In the genomic region with DNA sequence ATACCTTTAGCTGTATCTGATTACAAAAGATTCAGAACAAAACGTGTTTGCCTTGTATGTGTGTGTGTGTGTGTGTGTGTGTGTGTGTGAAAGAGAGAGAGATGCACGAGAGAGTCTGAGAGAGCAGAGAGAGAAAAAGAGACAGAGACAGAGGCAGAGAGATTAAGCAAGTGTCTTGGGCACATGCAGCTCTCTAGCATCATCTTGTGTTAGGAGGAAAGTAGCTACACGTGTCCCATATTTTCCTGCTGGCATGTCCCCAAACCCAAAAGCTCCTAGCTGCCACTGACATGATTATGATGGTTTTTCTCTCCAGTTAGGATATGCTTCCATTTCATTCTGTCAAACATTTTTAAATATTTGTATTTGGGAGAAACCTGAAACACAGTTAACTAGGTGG, we compare ENCODE assay signal across 23 mouse cellular contexts.
A peak's percentile ranks its signal among the peaks of the same experiment; 100 is the strongest.
DNase-seq lines count a peak whose midpoint lies in the region; TF ChIP-seq lines count a peak whose summit lies in the region.
"Had no signal": no experiment of that assay in that cellular context is flagged by ENCODE, and none has a peak within 500 bp of the region (broad histone marks: within the 10 kb centered on the region; RNA-seq: fewer than 3 reads in every experiment).

No protein-coding gene starts in this region.

- no peak overlapping the region for H3K4me3 ChIP-seq in layer of hippocampus, adult 2 months
- H3K4me3 ChIP-seq: embryonic facial prominence, embryonic 13.5 days; forebrain, embryonic 15.5 days; heart, adult 2 months; heart, embryonic 13.5 days; hindbrain, embryonic 13.5 days; liver, embryonic 13.5 days; neural tube, embryonic 15.5 days had no signal

- no peak overlapping the region for H3K27ac ChIP-seq in layer of hippocampus, adult 2 months
- H3K27ac ChIP-seq: embryonic facial prominence, embryonic 13.5 days; forebrain, embryonic 15.5 days; heart, adult 2 months; heart, embryonic 13.5 days; hindbrain, embryonic 13.5 days; kidney, postnatal 0 days; liver, embryonic 13.5 days; neural tube, embryonic 15.5 days had no signal

- TF ChIP-seq CTCF in layer of hippocampus, adult 2 months (conservative IDR thresholded peaks at IDR 0.05): peak; percentile 62

- DNase-seq in cerebellum, postnatal 10 days: peak; percentile 2 to 4
- DNase-seq in cerebellum, postnatal 4 days (ENCODE audit: low spot score in 2 of 2): no peak
- no peak for DNase-seq in layer of hippocampus, adult 2 months (ENCODE audit: low spot score in 2 of 2)
- no peak for DNase-seq in layer of hippocampus, postnatal 36 days
- peak; percentile 4 for DNase-seq in right cerebral cortex, adult 18-20 months
- DNase-seq in right cerebral cortex, postnatal 36 days (ENCODE audit: low spot score in 2 of 2): no peak
- peak; percentile 29 for DNase-seq in telencephalon, adult 2 months (ENCODE audit: low read depth, low spot score)
- DNase-seq in lung, postnatal 14 days: no peak
- DNase-seq: adrenal gland, postnatal 14 days; cerebellum, adult 11 months; cerebellum, adult 9-11 months; gastrocnemius, postnatal 36 days; heart, adult 2 months; kidney, adult 18-20 months; liver, embryonic 13.5 days; lung, adult 2 months; lung, postnatal 4 days had no signal

Comparison
In these comparisons a context has a peak if more than half of its experiments do, and no peak if none do; other contexts are left out.
1. DNase-seq: peak in cerebellum, postnatal 10 days (2 of 2), right cerebral cortex, adult 18-20 months (single experiment) and telencephalon, adult 2 months (single experiment); none in cerebellum, postnatal 4 days (0 of 2), layer of hippocampus, adult 2 months (0 of 2), layer of hippocampus, postnatal 36 days (0 of 2), right cerebral cortex, postnatal 36 days (0 of 2) and lung, postnatal 14 days (single experiment).